Mouse (Mus musculus) forebrain, embryonic 13.5 days (tissue): ENCODE results near the gene Rps6kc1. TPM values are rescaled to one million over a fixed set of nuclear protein-coding genes. Genes with fewer than 3 reads are reported as not detected.
"Not testable (repeated sequence)": the region's sequence is repeated elsewhere in the genome, so short reads cannot be mapped to it uniquely, and the experiment has no call there.

Experiments used
- ATAC-seq: fragments of 200-750 bp; cut with Nextera tagmentation; 2 replicates; pipeline ENCODE4 v1.8.0; 2017
- H3K27ac ChIP-seq: fragments of 300-500 bp; sonication (generic); 2 replicates; pipeline ENCODE4 v1.5.1; 2015; ENCODE audit warnings: inconsistent platforms, mild to moderate bottlenecking, moderate library complexity
- H3K27me3 ChIP-seq: fragments of 300-500 bp; sonication (generic); 2 replicates; pipeline ENCODE4 v1.6.1; 2015; ENCODE audit warnings: mild to moderate bottlenecking, inconsistent platforms
- H3K36me3 ChIP-seq: fragments of 300-500 bp; sonication (generic); 2 replicates; pipeline ENCODE4 v1.6.1; 2015; ENCODE audit warnings: mild to moderate bottlenecking, inconsistent platforms; ENCODE audit not compliant: poor library complexity, severe bottlenecking
- H3K4me1 ChIP-seq: fragments of 300-500 bp; sonication (generic); 2 replicates; pipeline ENCODE4 v1.6.1; 2015; ENCODE audit warnings: inconsistent platforms
- H3K4me2 ChIP-seq: fragments of 300-500 bp; sonication (generic); 2 replicates; pipeline ENCODE4 v1.6.1; 2015; ENCODE audit warnings: inconsistent platforms, mild to moderate bottlenecking, moderate library complexity
- H3K4me3 ChIP-seq: fragments of 300-500 bp; sonication (generic); 2 replicates; pipeline ENCODE4 v1.5.1; 2015; ENCODE audit warnings: mild to moderate bottlenecking, inconsistent platforms
- H3K9ac ChIP-seq: fragments of 300-500 bp; sonication (generic); 2 replicates; pipeline ENCODE4 v1.6.1; 2015; ENCODE audit warnings: mild to moderate bottlenecking, inconsistent platforms
- H3K9me3 ChIP-seq: fragments of 300-500 bp; sonication (generic); replicated peaks from 2 replicates; pipeline ENCODE4 v1.6.1; 2016; ENCODE audit warnings: inconsistent platforms
- WGBS: fragments of 180-500 bp; shearing (Covaris S2); methylation state at CpG from one replicate; pipeline ENCODE4 v1.1.7; 2015; 5-methylcytosine and 5-hydroxymethylcytosine counted together
- polyA plus RNA-seq: library from polyadenylated mRNA; unstranded; fragments of >200 nt; fragmentation: Nextera tagmentation; extraction: Ambion mirVana; gene quantifications from 2 replicates; pipeline ENCODE4 v1.2.1, GENCODE M21; 2015

Gene Rps6kc1
- polyA plus RNA-seq, 1 experiment from 2014 or later, result 20.2 TPM

- Histone ChIP-seq H3K27me3 (no peaks in the 10 kb centered on the region), H3K4me2 (peak overlapping the region; percentile 73), H3K9ac (peak overlapping the region; percentile 91), H3K4me1 (peaks cover 16% of the 10 kb centered on the region), H3K27ac (peak overlapping the region; percentile 98), H3K36me3 (no peaks in the 10 kb centered on the region), H3K4me3 (peak overlapping the region; percentile 76), H3K9me3 (no peaks in the 10 kb centered on the region)
- ATAC-seq, result peak; percentile 38; the same call in 1 of the 2 replicates
- 22% methylated on average over 16 of the region's 16 CpGs for WGBS
Observed at GRCm38 (mm10) chr1:190927751-190928369, 16.3 kb upstream of the Rps6kc1 start.

- H3K27ac ChIP-seq, result no peak overlapping the region
- H3K4me2 ChIP-seq, result peak overlapping the region; percentile 73
- H3K4me3 ChIP-seq, result peak overlapping the region; percentile 76; the same call in 1 of the 2 replicates
- 91% methylated on average over 3 of the region's 3 CpGs for WGBS
- ATAC-seq, result no peak
- no peak overlapping the region for H3K9ac ChIP-seq
- no peaks in the 10 kb centered on the region for H3K36me3 ChIP-seq
- H3K4me1 ChIP-seq, result peaks cover 16% of the 10 kb centered on the region
- H3K27me3 ChIP-seq, result no peaks in the 10 kb centered on the region
- no peaks in the 10 kb centered on the region for H3K9me3 ChIP-seq
Observed at GRCm38 (mm10) chr1:190927311-190927710, 15.7 kb upstream of the Rps6kc1 start.

GRCm38 (mm10) chr1:190924812-190925211 lies 13.2 kb upstream of the Rps6kc1 start, which contains the start of gene Angel2:
TSS of gene Angel2 (plus strand) at chr1:190925112.
- WGBS, result 83% methylated on average over 3 of the region's 3 CpGs
- H3K36me3 ChIP-seq, H3K27ac ChIP-seq, H3K4me3 ChIP-seq, H3K27me3 ChIP-seq, ATAC-seq, H3K9me3 ChIP-seq, H3K9ac ChIP-seq, H3K4me2 ChIP-seq: not testable (repeated sequence)
- peaks cover 14% of the 10 kb centered on the region for H3K4me1 ChIP-seq

GRCm38 (mm10) chr1:190919725-190920469 lies 8.3 kb upstream of the Rps6kc1 start:
- Histone ChIP-seq H3K4me1 (no peaks in the 10 kb centered on the region), H3K36me3 (no peaks in the 10 kb centered on the region), H3K4me3 (no peak overlapping the region), H3K27me3 (peaks cover 2% of the 10 kb centered on the region; the same call in 1 of the 2 replicates), H3K9ac (no peak overlapping the region), H3K4me2 (no peak overlapping the region), H3K27ac (no peak overlapping the region), H3K9me3 (no peaks in the 10 kb centered on the region)
- 77% methylated on average over 8 of the region's 8 CpGs for WGBS
- ATAC-seq, result no peak

GRCm38 (mm10) chr1:190918938-190919337 lies 7.4 kb upstream of the Rps6kc1 start:
- Histone ChIP-seq H3K27me3 (peaks cover 2% of the 10 kb centered on the region; the same call in 1 of the 2 replicates), H3K9me3 (no peaks in the 10 kb centered on the region), H3K36me3 (no peaks in the 10 kb centered on the region), H3K27ac (no peak overlapping the region), H3K4me3 (no peak overlapping the region), H3K4me2 (no peak overlapping the region), H3K4me1 (no peaks in the 10 kb centered on the region), H3K9ac (no peak overlapping the region)
- ATAC-seq, result no peak
- WGBS, result 66% methylated on average over 7 of the region's 7 CpGs

- no peak overlapping the region for H3K4me3 ChIP-seq
- H3K4me1 ChIP-seq, result peaks cover 25% of the 10 kb centered on the region
- H3K27me3 ChIP-seq, result peaks cover 2% of the 10 kb centered on the region; the same call in 1 of the 2 replicates
- H3K4me2 ChIP-seq, result peak overlapping the region; percentile 92; the same call in 1 of the 2 replicates
- H3K36me3 ChIP-seq, result no peaks in the 10 kb centered on the region
- no peak overlapping the region for H3K27ac ChIP-seq
- no peak for ATAC-seq
- H3K9ac ChIP-seq, result no peak overlapping the region
- H3K9me3 ChIP-seq, result no peaks in the 10 kb centered on the region
- 48% methylated on average over 1 of the region's 1 CpGs for WGBS
Observed at GRCm38 (mm10) chr1:190912623-190913022, 1.1 kb upstream of the Rps6kc1 start.

DNA sequence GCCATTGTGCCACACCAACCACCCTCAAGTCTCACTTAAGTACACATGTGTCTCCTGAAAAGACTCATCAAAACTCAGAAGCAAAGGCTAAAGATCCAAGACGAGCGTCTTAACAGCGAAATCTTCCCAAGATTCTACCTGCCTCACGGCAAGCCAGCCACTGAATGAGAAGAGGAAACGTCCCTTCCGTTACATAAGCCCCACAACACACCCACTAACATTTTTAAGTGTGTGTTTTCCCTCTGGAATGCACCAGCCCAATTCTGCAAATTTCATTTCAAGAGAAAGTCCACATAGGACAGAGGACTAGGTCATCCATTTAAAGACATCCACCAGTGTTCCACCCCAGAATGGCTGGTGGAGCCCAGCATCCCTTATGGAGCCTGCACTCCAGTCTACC lies 734 bp downstream of the Rps6kc1 start:
- ATAC-seq, result no peak; the same call in 1 of the 2 replicates
- Histone ChIP-seq H3K4me2 (peak overlapping the region; percentile 92), H3K9ac (peak overlapping the region; percentile 88), H3K9me3 (no peaks in the 10 kb centered on the region), H3K4me3 (peak overlapping the region; percentile 91), H3K27me3 (peaks cover 2% of the 10 kb centered on the region; the same call in 1 of the 2 replicates), H3K27ac (no peak overlapping the region), H3K36me3 (no peaks in the 10 kb centered on the region), H3K4me1 (peaks cover 25% of the 10 kb centered on the region)
- WGBS, result 78% methylated on average over 6 of the region's 6 CpGs

DNA sequence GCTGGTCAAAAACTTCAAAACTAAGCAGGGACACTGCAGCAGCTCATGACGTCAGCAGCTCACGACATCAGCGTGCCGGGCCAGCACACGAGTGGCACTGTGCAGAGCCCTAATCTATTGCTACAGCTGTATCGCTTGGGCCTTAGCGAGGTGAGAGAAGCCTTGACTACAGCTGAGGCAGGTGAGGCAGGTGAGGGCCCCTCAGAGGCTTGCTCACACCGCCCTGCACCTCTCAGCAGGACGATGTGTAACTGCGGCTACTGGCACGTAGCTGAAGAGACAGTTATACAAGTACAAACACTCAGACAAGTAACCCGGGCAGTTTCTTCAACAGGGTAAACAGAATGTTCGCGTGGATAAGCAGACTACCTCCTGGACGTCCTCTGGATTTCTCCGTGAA lies 6.9 kb downstream of the Rps6kc1 start:
- Histone ChIP-seq H3K36me3 (peaks cover 26% of the 10 kb centered on the region), H3K27ac (no peak overlapping the region), H3K4me2 (no peak overlapping the region), H3K27me3 (no peaks in the 10 kb centered on the region), H3K9ac (no peak overlapping the region), H3K4me1 (0 out of 2 replicates have a peak, but pooled peaks cover 5% of the 10 kb centered on the region), H3K4me3 (no peak overlapping the region), H3K9me3 (no peaks in the 10 kb centered on the region)
- 91% methylated on average over 16 of the region's 16 CpGs for WGBS
- no peak for ATAC-seq

DNA sequence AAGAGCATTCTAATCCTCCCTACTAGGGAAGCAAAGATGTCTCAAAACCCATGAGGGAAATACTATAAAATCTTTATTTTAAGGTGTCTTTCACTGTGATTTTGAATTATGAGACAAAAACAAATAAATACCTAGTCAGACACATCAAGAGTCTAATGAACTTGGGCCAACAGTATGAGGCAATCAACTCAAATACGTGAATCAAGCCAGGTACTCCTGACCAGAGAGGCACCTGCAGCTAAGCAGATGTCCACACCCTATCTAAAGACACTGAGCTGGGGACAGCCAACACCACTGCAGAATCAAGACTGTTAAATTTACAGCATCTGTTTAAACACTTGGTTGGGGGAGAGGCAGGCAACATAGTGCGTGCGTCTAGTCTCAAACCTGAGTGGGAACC lies 7.4 kb downstream of the Rps6kc1 start:
- Histone ChIP-seq H3K9ac (no peak overlapping the region), H3K4me2 (no peak overlapping the region), H3K27ac (no peak overlapping the region), H3K4me1 (0 out of 2 replicates have a peak, but pooled peaks cover 5% of the 10 kb centered on the region), H3K27me3 (no peaks in the 10 kb centered on the region), H3K9me3 (no peaks in the 10 kb centered on the region), H3K36me3 (peaks cover 30% of the 10 kb centered on the region), H3K4me3 (no peak overlapping the region)
- 94% methylated on average over 3 of the region's 3 CpGs for WGBS
- ATAC-seq, result no peak

- Histone ChIP-seq H3K27me3 (no peaks in the 10 kb centered on the region), H3K4me1 (no peaks in the 10 kb centered on the region), H3K9ac (no peak overlapping the region), H3K9me3 (no peaks in the 10 kb centered on the region), H3K4me3 (no peak overlapping the region), H3K36me3 (peaks cover 56% of the 10 kb centered on the region), H3K4me2 (no peak overlapping the region), H3K27ac (no peak overlapping the region)
- 76% methylated on average over 2 of the region's 2 CpGs for WGBS
- no peak for ATAC-seq
Observed at GRCm38 (mm10) chr1:190901082-190901481, 10.5 kb downstream of the Rps6kc1 start.

- no peak overlapping the region for H3K9ac ChIP-seq
- WGBS, result 88% methylated on average over 9 of the region's 9 CpGs
- no peaks in the 10 kb centered on the region for H3K27me3 ChIP-seq
- H3K27ac ChIP-seq, result no peak overlapping the region
- H3K36me3 ChIP-seq, result peaks cover 63% of the 10 kb centered on the region
- H3K4me3 ChIP-seq, result no peak overlapping the region
- H3K9me3 ChIP-seq, result no peaks in the 10 kb centered on the region
- no peak overlapping the region for H3K4me2 ChIP-seq
- H3K4me1 ChIP-seq, result no peaks in the 10 kb centered on the region
- no peak for ATAC-seq
Observed at GRCm38 (mm10) chr1:190898899-190899575, 12.5 kb downstream of the Rps6kc1 start.

GRCm38 (mm10) chr1:190898186-190898585 lies 13.4 kb downstream of the Rps6kc1 start:
- WGBS, result 97% methylated on average over 3 of the region's 3 CpGs
- Histone ChIP-seq H3K27me3 (no peaks in the 10 kb centered on the region), H3K4me1 (no peaks in the 10 kb centered on the region), H3K4me3 (no peak overlapping the region), H3K9ac (no peak overlapping the region), H3K27ac (no peak overlapping the region), H3K9me3 (no peaks in the 10 kb centered on the region), H3K4me2 (no peak overlapping the region), H3K36me3 (peaks cover 55% of the 10 kb centered on the region)
- no peak for ATAC-seq
